Mouse (Mus musculus) gastrocnemius, postnatal 36 days (tissue): ENCODE data around the gene Mrrf. TPM values are rescaled to one million over a fixed set of nuclear protein-coding genes. Genes with fewer than 3 reads are reported as not detected.

Source experiments
- DNase-seq, 2 experiments: peaks; one replicate each; pipeline ENCODE4 v3.0.0; 2022
- intact Hi-C: fragments of 180-260 bp; cut with DNase I; formaldehyde crosslinking; loops from one replicate; pipeline ENCODE4 v1.15.1; 2025
- total RNA-seq, 2 experiments: library from RNA; stranded (reverse); gene quantifications; 2 replicates each; pipeline ENCODE4 v1.2.3; 2021

Mrrf gene
- total RNA-seq, 2 experiments from 2014 or later: 13.5 to 18.8 TPM

DNA sequence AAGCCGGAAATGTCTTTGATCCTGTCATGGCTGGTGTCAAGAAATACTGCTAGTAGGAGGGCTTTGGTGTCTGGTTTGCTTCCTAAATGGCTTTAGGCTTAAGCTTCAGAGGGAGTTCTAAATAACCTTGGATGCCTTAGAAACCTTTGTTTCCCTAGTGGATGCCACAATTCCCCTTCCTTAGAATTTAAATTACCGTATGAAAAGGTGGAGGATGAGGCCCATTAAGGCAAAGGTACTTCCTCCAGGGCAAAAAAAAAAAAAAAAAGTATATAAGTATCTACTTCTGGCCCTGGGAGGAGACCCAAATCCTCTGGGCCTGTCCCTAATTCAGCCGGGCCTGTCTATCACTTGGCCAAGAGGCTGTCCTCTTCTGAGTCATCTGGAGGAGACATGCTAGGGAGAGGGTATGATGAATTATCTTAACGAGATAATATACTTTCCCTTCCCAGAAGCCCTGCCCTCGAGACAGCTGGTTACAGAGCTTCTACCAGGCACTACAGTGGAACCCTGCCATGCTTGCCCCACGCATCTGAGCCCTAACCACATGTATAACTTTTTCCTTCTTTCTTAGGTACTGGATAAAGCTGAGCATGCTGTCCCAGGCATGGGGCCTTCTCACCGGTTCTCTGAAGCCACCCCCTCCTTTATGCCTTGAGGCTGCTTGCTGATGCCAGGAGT, 86.1 kb downstream of the Mrrf start:
- DNase-seq: no peak

DNA sequence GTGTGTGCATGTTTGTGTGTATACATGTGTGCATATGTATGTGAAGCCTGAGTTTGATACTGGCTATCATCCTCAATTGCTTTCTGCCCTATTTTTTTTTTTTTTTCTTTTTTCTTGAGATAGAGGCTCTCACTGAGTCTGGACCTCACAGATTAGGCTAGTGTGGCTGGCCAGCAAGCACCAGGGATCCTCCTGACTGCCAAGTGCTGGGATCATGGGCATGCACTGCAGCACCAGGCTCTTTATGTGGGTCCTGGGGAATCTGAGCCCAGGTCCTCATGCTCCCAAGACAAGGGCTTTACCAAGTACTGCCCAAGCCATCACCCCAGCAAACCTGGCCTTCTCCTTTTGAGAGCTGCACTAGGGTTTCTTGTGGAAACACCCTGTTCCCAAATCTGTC, 87.2 kb downstream of the Mrrf start:
- intact Hi-C loops: no loop called here
- DNase-seq: no peak

More for the DNA sequence above, 86.1 kb downstream of the Mrrf start:
- intact Hi-C loops: no loop called here

DNA sequence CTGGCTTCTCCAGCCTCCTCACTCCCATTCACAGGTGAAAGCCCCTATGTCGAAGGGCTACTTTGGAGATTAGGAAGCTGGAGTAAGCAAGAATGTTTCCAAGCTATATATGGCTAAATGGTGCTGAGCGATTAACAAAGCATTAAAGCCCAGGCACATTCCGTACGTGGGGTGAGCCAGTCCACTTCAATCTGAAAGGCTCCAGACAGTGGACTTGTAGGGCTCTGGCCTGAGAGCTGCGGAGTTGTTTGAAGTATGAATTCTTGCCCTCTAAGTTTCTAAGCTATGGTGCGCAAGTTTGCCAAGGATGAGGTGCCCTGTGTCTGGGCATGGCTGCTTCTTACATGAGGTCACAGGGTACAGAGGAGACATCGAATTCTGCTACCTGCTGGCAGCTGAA, 88.0 kb downstream of the Mrrf start:
- intact Hi-C loops: no loop called here
- no peak for DNase-seq

DNA sequence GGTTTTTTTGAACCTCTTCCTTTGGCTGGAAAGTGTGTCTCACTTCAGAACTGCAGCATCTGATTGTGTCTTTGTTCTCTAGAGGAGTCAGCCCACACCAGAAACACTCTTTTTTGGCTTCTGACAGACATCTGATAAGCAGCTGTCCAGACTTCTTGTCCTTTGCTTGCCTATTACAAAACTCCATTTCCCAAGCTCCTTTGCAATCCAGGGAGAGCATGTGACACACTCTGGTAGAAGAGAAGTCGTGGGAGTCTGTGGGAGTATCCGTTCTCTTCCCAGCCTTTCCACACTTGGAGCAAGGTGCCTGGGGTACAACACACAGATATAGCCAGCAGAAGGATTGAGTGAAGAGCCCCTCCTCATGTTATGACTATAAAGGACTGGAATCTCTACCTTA, 88.4 kb downstream of the Mrrf start:
- intact Hi-C loops: no loop called here

GRCm38 (mm10) chr2:36230366-36230765, 94.2 kb downstream of the Mrrf start, which contains the start of gene Ptgs1:
Gene Ptgs1, plus strand, starts transcription at chr2:36230426.
- intact Hi-C loops: no loop called here
- peak in 1 of 2 experiments; percentile 38 for DNase-seq

More for the DNA sequence above, 88.4 kb downstream of the Mrrf start:
- no peak for DNase-seq

DNA sequence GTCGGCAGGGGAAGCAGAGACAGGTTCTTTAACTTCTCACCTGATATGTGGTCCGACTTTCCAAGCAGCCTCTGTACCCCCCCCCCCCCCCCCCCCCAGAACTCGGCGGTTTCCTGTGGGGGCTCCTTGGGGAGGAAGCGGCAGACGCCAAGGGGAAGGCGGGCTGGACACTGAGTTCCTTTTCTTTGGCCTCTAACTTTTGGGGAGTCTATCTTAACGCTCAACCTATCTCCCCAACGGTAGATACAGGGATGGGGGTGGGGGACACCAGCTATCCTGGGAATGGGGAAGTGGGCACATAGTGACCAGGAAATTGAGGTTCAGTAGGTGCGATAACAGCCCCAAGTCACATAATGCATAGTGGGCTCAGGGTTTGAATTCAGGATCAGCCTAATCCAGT, 94.8 kb downstream of the Mrrf start:
- intact Hi-C loops: no loop called here
- DNase-seq: no peak

DNA sequence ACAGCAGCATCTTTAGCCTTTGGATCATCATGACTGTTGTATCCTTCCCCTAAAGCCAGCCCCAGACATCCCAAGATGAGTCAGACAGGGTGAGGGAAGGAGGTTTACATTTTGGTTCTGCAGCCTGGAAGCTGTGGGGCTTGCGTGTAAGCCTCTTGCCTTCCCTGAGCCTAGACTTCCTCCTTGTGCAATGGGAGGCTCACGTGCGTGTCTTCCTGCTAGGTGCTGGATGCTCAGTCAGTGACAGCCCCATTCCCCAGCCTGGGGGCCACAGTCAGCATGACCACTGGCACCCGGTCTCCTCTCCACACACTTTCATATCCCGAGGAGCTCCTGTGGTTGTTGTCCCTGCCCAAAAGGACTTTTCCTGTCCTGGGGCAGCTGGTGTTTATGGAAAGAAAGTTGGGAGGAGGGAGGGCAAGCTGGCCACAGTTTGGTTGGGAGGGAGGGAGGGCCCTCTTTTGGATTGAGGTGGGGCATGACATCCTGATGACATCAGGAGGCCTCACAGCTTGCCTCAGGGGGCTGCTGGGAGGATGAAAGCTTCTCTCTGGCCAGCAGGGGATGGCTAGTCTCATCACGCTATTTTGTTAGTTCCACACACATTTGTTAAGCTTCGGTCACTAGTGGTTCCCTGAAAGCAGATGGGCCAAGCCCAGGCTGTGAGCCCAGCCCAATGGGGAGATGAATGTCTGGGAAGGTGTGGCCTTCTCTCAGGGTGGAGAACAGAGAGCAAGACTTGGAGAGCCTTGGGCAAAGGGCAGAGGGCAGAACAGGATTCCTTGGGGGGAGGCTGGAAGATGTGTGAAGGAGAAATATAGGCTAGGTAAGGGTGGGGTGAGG, 98.6 kb downstream of the Mrrf start:
- intact Hi-C loops: no loop called here

DNA sequence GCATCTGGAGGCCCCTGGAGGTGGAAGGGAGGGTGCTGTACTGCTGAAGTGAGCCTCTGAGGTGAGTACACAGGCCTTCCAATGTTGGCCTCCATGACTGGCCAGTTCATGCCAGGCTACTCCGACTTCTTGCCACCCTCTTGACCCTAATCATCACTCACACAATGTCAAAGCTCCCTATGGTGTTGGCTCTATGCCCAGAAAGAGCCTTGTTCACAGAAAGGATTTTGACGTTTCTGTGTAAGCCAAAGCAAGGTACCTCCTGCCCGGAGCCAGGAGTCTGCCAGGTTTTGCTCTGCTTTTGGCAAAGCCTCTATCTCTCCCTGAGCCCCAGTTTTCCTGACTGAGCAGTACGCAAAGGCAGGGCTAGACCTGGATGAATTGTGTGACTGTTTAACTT, 99.7 kb downstream of the Mrrf start:
- intact Hi-C loops: no loop called here
- DNase-seq: no peak

More for the DNA sequence above, 98.6 kb downstream of the Mrrf start:
- no peak for DNase-seq

DNA sequence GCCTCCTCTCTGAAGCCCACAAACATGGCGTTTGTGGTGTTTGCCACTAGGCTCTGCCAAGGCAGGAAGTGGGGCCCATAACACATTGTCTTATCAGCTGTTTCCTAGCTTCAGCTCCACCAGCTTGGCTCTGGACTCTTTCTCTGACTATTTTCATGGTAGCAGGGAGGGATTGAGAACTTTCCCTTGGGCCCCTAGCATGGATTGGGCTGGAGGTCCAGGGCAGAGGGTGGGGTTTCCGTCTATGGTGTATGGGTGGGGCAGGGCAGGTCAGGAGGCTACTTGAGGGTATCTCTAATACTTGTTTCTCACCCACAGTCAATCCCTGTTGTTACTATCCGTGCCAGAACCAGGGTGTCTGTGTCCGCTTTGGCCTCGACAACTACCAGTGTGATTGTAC, 100.7 kb downstream of the Mrrf start:
- intact Hi-C loops: no loop called here
- no peak for DNase-seq

GRCm38 (mm10) chr2:36237557-36237956, 101.4 kb downstream of the Mrrf start:
- intact Hi-C loops: no loop called here
- no peak for DNase-seq

- DNase-seq: no peak
- intact Hi-C loops: no loop called here
Measured at GRCm38 (mm10) chr2:36238467-36238866, 102.3 kb downstream of the Mrrf start.

DNA sequence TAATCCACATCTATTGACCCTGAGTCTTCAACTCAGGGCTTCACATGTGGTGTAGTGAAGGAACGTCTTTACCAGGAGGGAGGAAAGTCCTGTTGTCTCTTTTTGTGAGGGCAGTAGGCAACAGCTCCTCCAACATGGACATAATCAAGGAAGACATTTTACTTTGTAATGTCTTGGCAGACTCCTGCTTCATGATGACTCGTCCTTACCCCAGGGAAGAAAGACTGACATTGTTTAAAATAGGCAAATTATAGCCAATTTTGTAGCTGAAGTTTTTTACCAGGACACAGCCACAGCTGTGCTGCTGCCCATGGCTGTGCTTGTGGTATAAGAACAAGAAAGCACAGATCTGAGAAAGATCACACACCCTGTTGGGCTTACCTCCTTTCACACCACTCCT, 102.8 kb downstream of the Mrrf start:
- DNase-seq: no peak
- intact Hi-C loops: no loop called here

Other genes with a start within 250 kb of the Mrrf start
- 1 to 10 TPM; 2.7 TPM for gene Ttll11, start 156.5 kb upstream of the Mrrf start, total RNA-seq
- gene Ndufa8, start 87.0 kb upstream of the Mrrf start, total RNA-seq: 100 to 1,000 TPM; 365 to 379 TPM
- gene Morn5, start 86.9 kb upstream of the Mrrf start, total RNA-seq: not detected
- gene Lhx6, start 31.0 kb upstream of the Mrrf start, total RNA-seq: 1 to 10 TPM; 2.4 to 2.8 TPM
- gene Rbm18, start 384 bp downstream of the Mrrf start, total RNA-seq: 10 to 100 TPM; 28.9 to 31.1 TPM
- gene Ptgs1, start 94.0 kb downstream of the Mrrf start, total RNA-seq: 1 to 10 TPM; 3.2 to 3.7 TPM
- gene Olfr338, start 237.1 kb downstream of the Mrrf start, total RNA-seq: not detected